Mouse (Mus musculus) heart, adult 2 months (tissue): ENCODE measurements at regions not wholly inside any gene's neighbourhood (a gene's known extent, or its start where the extent isn't known, plus 50 kb on each side); places are given as distances from the start of the nearest gene placed in this dataset.

ENCODE experiments used
- DNase-seq, 2 experiments: peaks; one replicate each; pipeline ENCODE4 v3.0.0; 2021
- H3K27ac ChIP-seq: fragments of 200-600 bp; 2 replicates; pipeline ENCODE4 v1.8.1; 2022
- H3K27me3 ChIP-seq: fragments of 200-500 bp; 2 replicates; pipeline ENCODE4 v1.6.1; 2012; ENCODE audit warnings: mild to moderate bottlenecking, low read length, inconsistent platforms, mixed read lengths; ENCODE audit not compliant: control insufficient read depth, insufficient read depth
- H3K36me3 ChIP-seq: fragments of 200-500 bp; 2 replicates; pipeline ENCODE4 v1.6.1; 2012; ENCODE audit warnings: low read length, inconsistent platforms; ENCODE audit not compliant: control insufficient read depth, insufficient read depth
- H3K4me1 ChIP-seq: fragments of 200-500 bp; 2 replicates; pipeline ENCODE4 v1.6.1; 2011; ENCODE audit warnings: low read length; ENCODE audit not compliant: control insufficient read depth, insufficient read depth
- H3K4me3 ChIP-seq: fragments of 200-600 bp; 2 replicates; pipeline ENCODE4 v1.8.1; 2022
- H3K79me2 ChIP-seq: fragments of 200-500 bp; replicated peaks from 2 replicates; pipeline ENCODE4 v1.6.1; 2012; ENCODE audit warnings: mild to moderate bottlenecking, inconsistent platforms, low read length, moderate library complexity, mixed read lengths; ENCODE audit not compliant: control insufficient read depth, insufficient read depth
- H3K9ac ChIP-seq: fragments of 200-500 bp; 2 replicates; pipeline ENCODE4 v1.6.1; 2012; ENCODE audit warnings: low read depth, mild to moderate bottlenecking, control low read depth, inconsistent platforms, low read length, mixed read lengths
- CTCF ChIP-seq: fragments of 200-600 bp; IDR thresholded peaks from 2 replicates; pipeline ENCODE4 v1.8.1; 2022; ENCODE audit warnings: antibody characterized with exemption, mild to moderate bottlenecking, moderate library complexity
- EP300 ChIP-seq: fragments of 200-500 bp; IDR thresholded peaks from 2 replicates; pipeline ENCODE4 v1.6.1; 2011; ENCODE audit warnings: low read depth, low read length, control low read depth; ENCODE audit not compliant: insufficient read depth
- POLR2A ChIP-seq: fragments of 200-500 bp; IDR thresholded peaks from 2 replicates; pipeline ENCODE4 v1.6.1; 2011; ENCODE audit warnings: mild to moderate bottlenecking, low read depth, low read length, control low read depth; ENCODE audit not compliant: insufficient read depth
- WGBS: fragments of 180-500 bp; shearing (Covaris S2); methylation state at CpG from one replicate; pipeline ENCODE4 v1.1.7; 2018; 5-methylcytosine and 5-hydroxymethylcytosine counted together
- intact Hi-C: fragments of 180-260 bp; cut with DNase I; formaldehyde crosslinking; loops from one replicate; pipeline ENCODE4 v1.15.1; 2025

DNA sequence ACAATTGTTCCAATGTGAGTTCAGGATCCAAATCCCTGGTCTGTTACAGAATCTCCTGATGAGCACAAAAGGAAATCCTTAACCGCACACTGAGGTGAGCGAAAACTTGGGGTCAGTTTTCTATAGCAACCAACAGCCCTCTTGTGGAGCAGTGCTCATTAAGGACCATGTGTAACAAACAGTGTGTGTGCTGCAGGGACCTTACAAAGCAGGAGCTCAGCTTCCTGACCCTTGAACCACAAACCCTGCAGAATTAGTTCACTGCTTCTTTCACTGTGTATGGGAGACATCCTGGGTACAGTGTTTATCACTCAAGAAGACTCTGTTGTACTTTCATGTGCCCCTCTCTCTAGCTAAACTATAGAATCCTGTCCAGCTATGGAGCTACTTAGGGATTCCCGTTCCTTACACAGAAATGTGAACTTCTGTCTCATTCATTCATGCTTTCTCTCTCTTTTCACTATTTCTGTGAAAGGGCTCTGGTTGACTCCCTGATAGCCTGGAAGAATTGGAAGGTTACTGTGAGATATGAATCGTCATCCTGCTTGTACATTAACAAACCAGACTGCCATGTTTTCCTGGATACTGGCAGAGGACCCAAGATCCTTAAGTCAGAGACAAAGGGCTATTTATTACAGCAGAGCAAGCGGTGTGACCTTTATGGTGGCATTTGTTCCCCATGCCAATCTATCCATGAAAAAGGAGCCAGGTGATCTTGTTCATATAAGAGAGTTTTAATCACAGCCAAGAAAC lies 100.5 kb upstream of the Pde3a start:
- Histone ChIP-seq H3K27me3 (no peaks in the 10 kb centered on the region), H3K4me3 (no peak overlapping the region), H3K4me1 (no peaks in the 10 kb centered on the region), H3K79me2 (no peaks in the 10 kb centered on the region), H3K36me3 (no peaks in the 10 kb centered on the region), H3K27ac (no peak overlapping the region), H3K9ac (no peak overlapping the region)
- TF ChIP-seq EP300 (no peak), CTCF (no peak), POLR2A (no peak)
- DNase-seq: no peak
- 65% methylated on average over 5 of the region's 5 CpGs for WGBS
- intact Hi-C loops: no loop called here

DNA sequence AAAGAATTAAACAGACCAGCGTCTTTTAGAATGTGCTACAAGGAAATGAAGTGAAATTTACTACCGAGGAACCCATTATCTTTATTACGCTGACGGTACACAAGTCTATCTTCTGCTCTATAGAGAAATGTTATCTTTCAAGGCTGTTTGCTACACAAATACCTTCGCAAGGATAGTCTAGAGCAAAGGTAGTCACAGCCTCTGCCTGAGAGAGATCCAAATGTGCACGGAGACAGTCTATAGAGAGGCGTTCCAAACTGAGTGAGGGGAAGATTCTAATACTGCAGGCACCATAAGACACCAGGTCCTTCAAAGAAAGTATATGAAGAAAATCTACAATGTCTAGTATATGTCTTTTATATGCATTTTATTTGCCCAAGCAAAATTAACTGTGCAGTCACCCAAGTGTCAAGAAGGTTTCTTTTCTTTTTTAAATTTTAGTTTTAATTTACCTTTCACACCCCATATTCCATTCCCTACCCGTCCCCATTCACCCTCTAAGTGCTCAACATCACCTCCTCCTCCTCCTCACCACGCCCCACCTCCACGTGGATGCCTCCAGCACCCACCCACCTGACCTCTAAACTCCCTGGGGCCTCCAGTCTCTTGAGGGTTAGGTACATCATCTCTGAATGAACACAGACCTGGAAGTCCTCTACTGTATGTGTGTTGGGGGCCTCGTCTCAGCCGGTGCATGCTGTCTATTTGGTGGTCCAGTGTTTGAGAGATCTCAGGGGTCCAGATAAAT lies 99.7 kb upstream of the Pde3a start:
- Histone ChIP-seq H3K27ac (no peak overlapping the region), H3K79me2 (no peaks in the 10 kb centered on the region), H3K4me3 (no peak overlapping the region), H3K27me3 (no peaks in the 10 kb centered on the region), H3K4me1 (no peaks in the 10 kb centered on the region), H3K9ac (no peak overlapping the region), H3K36me3 (no peaks in the 10 kb centered on the region)
- TF ChIP-seq CTCF (no peak), POLR2A (no peak), EP300 (no peak)
- 83% methylated on average over 12 of the region's 12 CpGs for WGBS
- DNase-seq: no peak
- intact Hi-C loops: no loop called here

DNA sequence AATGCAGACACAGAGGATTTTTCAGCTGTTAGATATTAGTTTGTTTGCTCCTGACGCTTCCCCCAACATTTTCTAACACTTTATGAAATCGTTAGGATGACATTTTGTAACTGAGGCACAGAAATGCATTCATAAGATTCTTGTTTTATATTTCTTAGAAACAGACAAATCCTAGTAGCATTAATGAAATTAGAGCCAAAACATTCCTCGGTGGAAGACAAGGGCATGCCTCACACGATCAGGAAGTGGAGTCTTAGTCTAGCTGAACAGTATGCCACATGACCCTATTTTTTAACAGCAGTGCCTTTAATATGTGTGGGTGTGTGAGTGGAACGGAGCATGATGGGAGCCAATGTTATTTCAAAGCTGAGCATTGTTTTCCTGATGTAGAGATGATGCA lies 89.7 kb upstream of the Pde3a start:
- 50% methylated on average over 5 of the region's 5 CpGs for WGBS
- no peak for DNase-seq
- Histone ChIP-seq H3K79me2 (no peaks in the 10 kb centered on the region), H3K27ac (no peak overlapping the region), H3K27me3 (no peaks in the 10 kb centered on the region), H3K36me3 (no peaks in the 10 kb centered on the region), H3K4me1 (0 out of 2 replicates have a peak, but pooled peaks cover 1% of the 10 kb centered on the region), H3K9ac (no peak overlapping the region), H3K4me3 (no peak overlapping the region)
- intact Hi-C loops: no loop called here
- TF ChIP-seq POLR2A (no peak), EP300 (no peak), CTCF (no peak)

DNA sequence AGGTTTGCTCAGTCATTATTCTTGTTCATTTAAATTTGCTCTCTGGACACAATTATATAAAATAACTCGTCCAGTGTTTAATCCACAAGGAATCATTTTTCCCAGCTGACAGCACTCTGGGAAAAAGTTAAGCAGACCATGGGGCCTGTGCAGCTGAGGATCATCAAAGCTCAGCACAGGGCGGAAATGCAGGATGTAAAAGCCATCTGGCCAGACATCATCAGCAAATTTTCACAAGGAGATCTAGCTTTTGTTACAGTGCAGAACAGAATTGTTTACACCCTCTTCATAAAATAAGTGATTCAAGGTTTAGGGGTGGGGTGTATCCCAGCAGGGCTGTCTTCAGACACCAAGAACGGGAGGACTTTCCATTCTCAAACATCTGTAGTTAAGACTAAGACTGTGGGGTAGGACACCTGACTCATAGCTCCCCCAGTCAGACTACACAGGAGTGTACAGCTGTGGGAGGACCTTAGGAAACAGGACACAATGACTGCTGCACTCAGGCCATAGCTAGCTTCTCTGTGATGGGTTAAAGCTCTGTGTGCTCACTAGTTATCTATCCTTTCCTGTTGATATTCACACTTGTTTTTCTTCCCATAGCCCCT lies 87.3 kb upstream of the Pde3a start:
- H3K27ac ChIP-seq: no peak overlapping the region; the same call in 1 of the 2 replicates
- H3K79me2 ChIP-seq: no peaks in the 10 kb centered on the region
- no peak overlapping the region for H3K9ac ChIP-seq
- H3K27me3 ChIP-seq: no peaks in the 10 kb centered on the region
- H3K4me3 ChIP-seq: no peak overlapping the region
- no peak for TF ChIP-seq CTCF
- no peak for TF ChIP-seq EP300
- TF ChIP-seq POLR2A: no peak
- DNase-seq: no peak
- no peaks in the 10 kb centered on the region for H3K36me3 ChIP-seq
- intact Hi-C loops: loop anchor here (10.0 kb wide), 1 partner anchor 413 kb away; no protein-coding TSS in a partner anchor
- 63% methylated on average over 3 of the region's 3 CpGs for WGBS
- 0 out of 2 replicates have a peak, but pooled peaks cover 1% of the 10 kb centered on the region for H3K4me1 ChIP-seq

DNA sequence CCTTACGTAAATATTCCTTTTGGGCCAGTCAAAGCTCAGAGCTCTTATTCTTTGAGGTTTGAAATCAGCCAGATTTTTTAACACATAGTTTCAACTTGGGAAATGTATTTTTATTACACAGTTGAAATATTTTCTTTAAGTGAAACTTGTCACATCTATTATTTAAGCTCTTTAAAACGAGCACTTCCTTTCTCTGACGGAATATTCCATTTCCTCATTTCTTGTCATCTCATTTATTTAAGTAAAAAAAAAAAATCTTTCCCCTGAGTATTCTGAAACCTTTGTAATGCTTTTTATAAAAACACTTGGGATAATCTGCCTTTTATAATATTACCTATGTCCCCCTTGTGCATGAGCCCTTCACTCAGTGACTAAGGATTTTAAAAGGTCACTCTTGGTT lies 81.8 kb upstream of the Pde3a start:
- H3K9ac ChIP-seq: no peak overlapping the region
- 56% methylated on average over 3 of the region's 3 CpGs for WGBS
- H3K4me3 ChIP-seq: no peak overlapping the region
- peaks cover 2% of the 10 kb centered on the region for H3K79me2 ChIP-seq
- H3K36me3 ChIP-seq: no peaks in the 10 kb centered on the region
- intact Hi-C loops: loop anchor here (10.0 kb wide), 1 partner anchor 408 kb away; no protein-coding TSS in a partner anchor
- TF ChIP-seq POLR2A (no peak), EP300 (no peak), CTCF (no peak)
- no peaks in the 10 kb centered on the region for H3K27me3 ChIP-seq
- DNase-seq: no peak
- no peaks in the 10 kb centered on the region for H3K4me1 ChIP-seq
- H3K27ac ChIP-seq: no peak overlapping the region

DNA sequence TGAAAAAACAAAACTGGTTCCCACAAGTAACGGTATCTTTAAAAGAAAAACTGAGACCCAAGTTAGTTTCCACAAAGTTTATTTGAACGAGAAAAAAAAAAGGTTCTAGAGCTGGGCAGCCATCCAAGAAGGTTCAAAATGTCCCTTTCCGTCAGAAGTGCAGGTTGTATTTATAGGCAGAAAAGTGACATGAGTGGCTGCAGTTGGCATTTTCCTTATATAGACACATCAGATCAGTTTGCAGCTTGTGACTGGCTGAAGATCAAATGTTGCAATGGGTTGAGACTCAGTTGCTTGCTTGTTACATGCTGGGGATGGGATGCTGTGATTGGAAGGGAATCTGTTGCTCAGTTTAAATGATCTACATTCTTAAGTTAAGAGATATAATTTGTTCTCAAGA lies 80.7 kb upstream of the Pde3a start:
- no peak for TF ChIP-seq POLR2A
- no peak for TF ChIP-seq EP300
- no peak for TF ChIP-seq CTCF
- 11% methylated on average over 3 of the region's 3 CpGs for WGBS
- Histone ChIP-seq H3K27me3 (no peaks in the 10 kb centered on the region), H3K79me2 (peaks cover 2% of the 10 kb centered on the region), H3K4me3 (no peak overlapping the region), H3K4me1 (no peaks in the 10 kb centered on the region), H3K9ac (no peak overlapping the region), H3K36me3 (no peaks in the 10 kb centered on the region), H3K27ac (no peak overlapping the region)
- no peak for DNase-seq
- intact Hi-C loops: loop anchor here (10.0 kb wide), 1 partner anchor 406 kb away; no protein-coding TSS in a partner anchor
